Mouse (Mus musculus) heart, adult 2 months (tissue): ENCODE measurements around the gene Bri3bp.

Experiments used
- CTCF ChIP-seq: fragments of 200-600 bp; IDR thresholded peaks from 2 replicates; pipeline ENCODE4 v1.8.1; 2022; ENCODE audit warnings: antibody characterized with exemption, mild to moderate bottlenecking, moderate library complexity
- POLR2A ChIP-seq: fragments of 200-500 bp; IDR thresholded peaks from 2 replicates; pipeline ENCODE4 v1.6.1; 2011; ENCODE audit warnings: mild to moderate bottlenecking, low read depth, low read length, control low read depth; ENCODE audit not compliant: insufficient read depth

- no peak for TF ChIP-seq CTCF
- TF ChIP-seq POLR2A: no peak
These were observed 7.9 kb downstream of the Bri3bp start for GRCm38 (mm10) chr5:125449306-125449705.
